Mouse (Mus musculus): Measurements from ENCODE around the gene Fhl2.
A peak's percentile ranks its signal among the peaks of the same experiment; 100 is the strongest.

Gene Fhl2

DNA sequence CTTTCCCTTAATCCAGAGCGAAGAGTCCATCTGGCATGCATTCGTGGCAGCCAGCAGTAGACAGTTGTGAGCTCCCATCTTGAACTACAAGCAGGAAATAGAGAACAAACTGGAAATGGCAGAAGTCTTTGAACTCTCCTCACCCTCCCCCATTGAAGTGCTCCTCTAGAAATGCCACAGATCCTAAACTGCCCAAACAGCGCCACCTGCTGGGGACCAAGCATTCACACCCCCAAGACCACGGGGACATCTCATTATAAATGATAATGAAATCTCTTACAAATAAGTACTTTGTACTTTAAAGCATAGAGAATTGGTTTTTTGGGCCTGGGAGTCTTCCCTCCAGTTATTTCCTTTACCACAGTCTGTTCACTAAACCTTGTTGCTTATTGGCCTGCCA is 86.2 kb downstream of the Fhl2 start:
- no peak for DNase-seq (ENCODE audit: low read depth, low spot score)

- DNase-seq (ENCODE audit: low read depth, low spot score): no peak
Observed at GRCm38 (mm10) chr1:43108729-43109128, 88.1 kb downstream of the Fhl2 start.

DNA sequence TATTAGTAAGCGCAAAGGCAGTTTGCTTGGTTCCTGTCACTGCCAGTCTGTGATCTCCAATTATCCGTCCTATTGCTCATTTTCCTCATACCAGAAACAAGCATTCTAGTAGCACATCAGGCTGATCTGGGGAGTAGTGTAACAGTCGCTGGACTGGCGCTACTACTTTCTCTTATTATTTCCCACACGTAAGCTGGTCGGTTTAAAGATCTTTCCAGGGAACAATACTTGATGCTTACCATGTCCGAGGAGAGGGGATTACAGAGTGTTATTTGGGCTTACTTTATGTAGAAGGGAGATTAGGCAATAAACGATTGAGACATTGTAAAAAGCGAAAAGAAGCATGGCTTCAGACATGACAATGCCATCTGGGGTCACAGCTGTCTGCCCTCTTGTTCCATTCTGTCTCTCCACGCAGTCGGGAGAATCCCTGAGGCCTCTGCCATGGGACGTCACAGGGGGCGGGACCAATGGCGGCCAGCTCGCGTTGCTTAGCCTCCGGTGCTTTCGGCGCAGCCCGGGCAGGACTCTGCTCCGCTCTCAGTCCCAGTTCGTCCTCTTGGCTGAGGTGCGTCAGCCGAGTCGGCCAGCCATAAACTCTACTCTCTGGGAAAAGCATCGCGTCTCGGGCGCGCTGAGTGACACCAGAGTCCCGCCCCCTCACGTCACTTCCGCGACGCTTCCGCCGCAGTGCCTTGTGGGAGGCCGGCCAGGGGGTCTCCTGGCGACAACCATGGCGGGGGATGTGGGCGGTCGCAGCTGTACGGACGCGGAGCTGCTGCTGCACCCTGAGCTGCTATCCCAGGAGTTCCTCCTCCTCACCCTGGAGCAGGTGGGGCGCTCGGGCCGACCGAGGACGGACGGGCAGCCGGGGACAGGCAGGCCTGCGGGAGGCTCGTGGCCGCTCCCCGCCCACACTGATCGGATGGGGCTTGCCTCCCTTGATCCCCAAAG is 98.5 kb downstream of the Fhl2 start, which contains the start of the genes Tgfbrap1 and AI597479:
TSS of gene Tgfbrap1 (minus strand) at position 607 of the 954 bp plus-strand sequence.
TSS of gene AI597479 (plus strand) at position 680 of the 954 bp plus-strand sequence.
- DNase-seq (ENCODE audit: low read depth, low spot score): peak; percentile 71

- DNase-seq (ENCODE audit: low read depth, low spot score): no peak
Observed at GRCm38 (mm10) chr1:43094206-43094605, 102.6 kb downstream of the Fhl2 start.

GRCm38 (mm10) chr1:43092056-43093015 is 104.4 kb downstream of the Fhl2 start:
- peak; percentile 58 for DNase-seq (ENCODE audit: low read depth, low spot score)

GRCm38 (mm10) chr1:43091306-43092055 is 105.3 kb downstream of the Fhl2 start:
- no peak for DNase-seq (ENCODE audit: low read depth, low spot score)

GRCm38 (mm10) chr1:43090418-43090817 is 106.4 kb downstream of the Fhl2 start:
- no peak for DNase-seq (ENCODE audit: low read depth, low spot score)

DNA sequence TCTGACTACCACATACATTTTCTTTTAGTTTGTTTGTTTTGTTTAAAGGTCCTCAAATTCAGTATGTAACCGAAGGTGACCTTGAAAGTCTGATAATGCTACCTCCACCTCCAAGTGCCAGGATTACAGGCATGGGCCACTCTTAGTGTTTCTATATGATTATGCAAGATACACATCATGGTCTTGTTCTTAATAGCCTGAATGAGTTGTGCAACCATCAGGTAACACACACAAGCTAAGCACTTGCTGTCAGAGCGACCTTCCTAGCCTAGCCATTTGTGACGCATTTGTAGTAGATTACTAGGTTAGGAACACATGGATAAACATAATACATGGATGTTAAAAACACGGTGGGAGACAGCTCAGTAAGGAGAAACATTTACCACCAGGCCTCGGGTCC is 113.8 kb downstream of the Fhl2 start:
- DNase-seq (ENCODE audit: low read depth, low spot score): no peak

- DNase-seq (ENCODE audit: low read depth, low spot score): no peak
Observed at GRCm38 (mm10) chr1:43078124-43078523, 118.7 kb downstream of the Fhl2 start.

GRCm38 (mm10) chr1:43074791-43075190 is 122.0 kb downstream of the Fhl2 start:
- DNase-seq (ENCODE audit: low read depth, low spot score): no peak
